Mouse (Mus musculus) limb, embryonic 14.5 days (tissue): ENCODE data around the gene Litaf. TPM values are rescaled to one million over a fixed set of nuclear protein-coding genes. Genes with fewer than 3 reads are reported as not detected.

Source experiments
- ATAC-seq: fragments of 200-750 bp; cut with Nextera tagmentation; 2 replicates; pipeline ENCODE4 v1.8.0; 2017; ENCODE audit warnings: low read depth, moderate number of reproducible peaks, moderate TSS enrichment; ENCODE audit not compliant: low FRiP score
- DNase-seq: peaks from one replicate; pipeline ENCODE4 v3.0.0-alpha.2; 2015; ENCODE audit warnings: low spot score
- H3K27ac ChIP-seq: fragments of 300-500 bp; sonication (generic); replicated peaks from 2 replicates; pipeline ENCODE4 v1.5.1; 2014; ENCODE audit warnings: low read depth, mild to moderate bottlenecking, low read length, moderate library complexity, mixed read lengths
- H3K27me3 ChIP-seq: fragments of 300-500 bp; sonication (generic); 2 replicates; pipeline ENCODE4 v1.6.1; 2014; ENCODE audit warnings: low read length, mixed read lengths; ENCODE audit not compliant: control insufficient read depth, insufficient read depth
- H3K36me3 ChIP-seq: fragments of 300-500 bp; sonication (generic); 2 replicates; pipeline ENCODE4 v1.6.1; 2014; ENCODE audit warnings: mild to moderate bottlenecking, low read length, moderate library complexity, mixed read lengths; ENCODE audit not compliant: control insufficient read depth, insufficient read depth
- H3K4me1 ChIP-seq: fragments of 300-500 bp; sonication (generic); 2 replicates; pipeline ENCODE4 v1.6.1; 2014; ENCODE audit warnings: antibody characterized with exemption, low read length, mixed read lengths; ENCODE audit not compliant: control insufficient read depth, insufficient read depth
- H3K4me2 ChIP-seq: fragments of 300-500 bp; sonication (generic); replicated peaks from 2 replicates; pipeline ENCODE4 v1.6.1; 2014; ENCODE audit warnings: low read depth, mild to moderate bottlenecking, low read length, moderate library complexity; ENCODE audit not compliant: severe bottlenecking
- H3K4me3 ChIP-seq: fragments of 300-500 bp; sonication (generic); replicated peaks from 2 replicates; pipeline ENCODE4 v1.5.1; 2014; ENCODE audit warnings: low read length
- H3K9ac ChIP-seq: fragments of 300-500 bp; sonication (generic); 2 replicates; pipeline ENCODE4 v1.6.1; 2014; ENCODE audit warnings: mild to moderate bottlenecking, low read depth, low read length, moderate library complexity; ENCODE audit not compliant: severe bottlenecking
- H3K9me3 ChIP-seq: fragments of 300-500 bp; sonication (generic); 2 replicates; pipeline ENCODE4 v1.6.1; 2016; ENCODE audit warnings: low read length; ENCODE audit not compliant: control insufficient read depth
- POLR2A ChIP-seq: fragments of 200-500 bp; IDR thresholded peaks from 2 replicates; pipeline ENCODE4 v1.8.0; 2012; ENCODE audit warnings: inconsistent platforms, mild to moderate bottlenecking, moderate library complexity, borderline replicate concordance; ENCODE audit not compliant: insufficient read depth, insufficient read length; ENCODE audit errors: extremely low read depth
- WGBS: fragments of 180-500 bp; shearing (Covaris S2); extraction: QIAGEN DNeasy Blood & Tissue Kit; methylation state at CpG from one replicate; pipeline ENCODE4 v1.1.7; 2014; 5-methylcytosine and 5-hydroxymethylcytosine counted together
- polyA plus RNA-seq, 2 experiments: library from polyadenylated mRNA; depleted of rRNA in 1 of 2; stranded (reverse) in 1 of 2; unstranded in 1 of 2; fragments of >200 nt; fragmentation: Nextera tagmentation in 1 of 2; extraction: Ambion mirVana in 1 of 2; gene quantifications; 2 replicates each; pipeline versions ENCODE4 v1.2.1 to v1.2.3; 2012 to 2014

Gene Litaf
- polyA plus RNA-seq, 2 experiments: 79.8 to 103 TPM

DNA sequence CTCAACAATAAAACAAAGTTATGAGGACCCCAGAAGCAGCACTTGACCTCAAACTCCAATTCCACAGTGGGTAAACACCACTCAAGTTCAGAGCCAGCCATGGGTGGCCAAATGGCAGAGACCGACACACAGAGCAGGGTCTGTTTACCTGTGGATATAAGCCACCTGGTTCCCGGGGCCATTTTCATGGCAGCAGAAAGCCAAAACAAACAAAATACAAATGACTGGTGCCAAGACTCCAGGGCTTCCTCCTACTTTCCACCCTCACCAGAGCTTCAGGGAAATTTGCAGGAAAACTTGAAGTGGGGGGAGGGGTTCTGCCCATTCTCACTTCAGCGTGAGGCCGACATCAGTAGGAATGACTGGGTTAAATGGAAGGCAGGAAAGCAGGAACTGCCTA is 75.2 kb downstream of the Litaf start:
- DNase-seq (no peak), ATAC-seq (no peak)
- Histone ChIP-seq H3K36me3 (peaks cover 10% of the 10 kb centered on the region), H3K9ac (no peak overlapping the region), H3K4me1 (no peaks in the 10 kb centered on the region), H3K27me3 (no peaks in the 10 kb centered on the region), H3K9me3 (peaks cover 11% of the 10 kb centered on the region), H3K27ac (no peak overlapping the region), H3K4me2 (no peak overlapping the region), H3K4me3 (peak overlapping the region; percentile 86; the same call in 1 of the 2 replicates)
- no peak for TF ChIP-seq POLR2A
- WGBS: 79% methylated on average over 4 of the region's 4 CpGs

DNA sequence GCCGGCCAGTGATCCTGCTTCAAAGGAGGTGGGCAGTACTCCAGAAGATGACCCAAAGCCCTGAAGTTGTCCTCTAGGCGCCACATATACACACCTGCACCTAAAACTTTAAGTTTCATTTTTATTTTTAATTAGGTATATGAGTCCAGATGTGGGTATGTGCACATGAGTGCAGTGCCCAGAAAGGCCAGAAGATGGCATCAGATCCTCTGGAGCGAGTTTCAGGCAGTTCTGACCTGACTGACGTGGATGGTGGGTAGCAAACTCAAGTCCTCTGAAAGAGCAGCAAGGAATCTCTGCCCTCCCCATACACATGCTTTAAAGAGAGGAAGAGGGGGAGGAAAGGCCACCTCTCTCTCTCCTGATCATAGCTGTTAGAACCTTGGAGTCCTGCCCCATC is 76.1 kb downstream of the Litaf start:
- no peak for TF ChIP-seq POLR2A

DNA sequence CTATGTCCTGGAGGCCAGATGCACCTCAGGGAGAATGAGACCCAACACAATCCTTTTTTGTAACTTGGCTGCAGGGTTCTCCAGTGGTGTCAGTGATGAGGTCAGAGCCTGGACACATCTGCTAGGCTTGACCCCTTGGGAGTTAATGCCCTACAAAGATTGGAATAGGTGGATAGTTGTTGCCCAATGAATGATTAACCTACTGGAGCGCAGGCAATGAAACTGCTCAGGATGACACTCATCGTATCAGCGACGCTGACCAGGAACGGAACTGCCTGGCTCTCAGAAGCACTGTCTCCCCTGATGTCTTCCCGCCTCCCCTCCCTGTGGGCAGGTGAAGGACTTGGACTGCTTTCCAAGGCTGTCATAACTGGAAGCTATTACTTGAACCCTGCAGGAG is 76.6 kb downstream of the Litaf start:
- Histone ChIP-seq H3K9ac (no peak overlapping the region), H3K9me3 (peaks cover 11% of the 10 kb centered on the region), H3K4me1 (no peaks in the 10 kb centered on the region), H3K36me3 (peaks cover 10% of the 10 kb centered on the region), H3K27ac (no peak overlapping the region), H3K27me3 (no peaks in the 10 kb centered on the region), H3K4me3 (no peak overlapping the region), H3K4me2 (no peak overlapping the region)
- ATAC-seq (no peak), DNase-seq (no peak)
- no peak for TF ChIP-seq POLR2A
- WGBS: 95% methylated on average over 6 of the region's 6 CpGs

More for the DNA sequence above, 76.1 kb downstream of the Litaf start:
- no peak for DNase-seq
- Histone ChIP-seq H3K27ac (no peak overlapping the region), H3K9me3 (peaks cover 11% of the 10 kb centered on the region), H3K4me1 (no peaks in the 10 kb centered on the region), H3K27me3 (no peaks in the 10 kb centered on the region), H3K4me3 (no peak overlapping the region), H3K4me2 (no peak overlapping the region), H3K36me3 (peaks cover 10% of the 10 kb centered on the region), H3K9ac (no peak overlapping the region)
- 92% methylated on average over 4 of the region's 4 CpGs for WGBS
- no peak for ATAC-seq

DNA sequence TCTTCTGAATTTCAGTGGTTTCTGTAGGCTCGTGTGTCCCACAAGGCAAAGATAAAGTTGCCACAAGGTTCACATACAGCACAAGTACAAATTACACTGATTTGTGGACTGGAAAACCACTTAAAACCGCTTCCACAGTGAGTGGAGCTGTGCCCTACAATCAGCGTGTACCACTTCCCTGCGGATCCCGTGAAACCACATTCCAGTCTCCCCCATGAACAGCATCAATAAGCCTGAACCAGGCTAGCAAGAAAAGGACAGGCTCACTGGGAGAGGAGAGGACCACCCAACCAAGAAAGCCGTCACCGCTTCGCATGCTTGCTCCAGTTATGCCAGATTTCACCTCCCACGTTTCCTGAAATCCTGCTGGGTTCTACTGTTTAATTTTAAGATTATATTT is 77.7 kb downstream of the Litaf start:
- Histone ChIP-seq H3K9ac (no peak overlapping the region), H3K27me3 (no peaks in the 10 kb centered on the region), H3K27ac (no peak overlapping the region), H3K4me3 (no peak overlapping the region), H3K4me2 (no peak overlapping the region), H3K9me3 (peaks cover 11% of the 10 kb centered on the region), H3K4me1 (peaks cover 5% of the 10 kb centered on the region; the same call in 1 of the 2 replicates), H3K36me3 (peaks cover 10% of the 10 kb centered on the region)
- DNase-seq (no peak), ATAC-seq (no peak)
- WGBS: 77% methylated on average over 9 of the region's 9 CpGs
- no peak for TF ChIP-seq POLR2A

- TF ChIP-seq POLR2A: no peak
- Histone ChIP-seq H3K9me3 (no peaks in the 10 kb centered on the region), H3K27ac (no peak overlapping the region), H3K36me3 (peaks cover 8% of the 10 kb centered on the region), H3K4me1 (peaks cover 5% of the 10 kb centered on the region; the same call in 1 of the 2 replicates), H3K27me3 (no peaks in the 10 kb centered on the region), H3K4me3 (no peak overlapping the region), H3K4me2 (no peak overlapping the region), H3K9ac (no peak overlapping the region)
- ATAC-seq: no peak
- WGBS: 78% methylated on average over 5 of the region's 5 CpGs
- DNase-seq: no peak
Observed at GRCm38 (mm10) chr16:10984534-10984933, 81.4 kb downstream of the Litaf start.
